Mouse (Mus musculus) cerebellum, postnatal 36 days (tissue): Measurements from ENCODE around the gene Nkd1.

Experiments used
- DNase-seq, 2 experiments: peaks; one replicate each; pipeline ENCODE4 v3.0.0; 2021 to 2022; ENCODE audit warnings: mixed read lengths in 2 of 2

Nkd1 gene

GRCm38 (mm10) chr8:88520985-88521527 lies at the start of gene Nkd1:
Gene Nkd1, plus strand, starts transcription at chr8:88521354.
- DNase-seq = peak; percentile 78 to 90

GRCm38 (mm10) chr8:88481290-88481689 lies 39.9 kb upstream of the Nkd1 start:
- DNase-seq = no peak

- no peak for DNase-seq
These were observed 32.7 kb upstream of the Nkd1 start for GRCm38 (mm10) chr8:88488391-88488829.

GRCm38 (mm10) chr8:88494076-88494475 lies 27.1 kb upstream of the Nkd1 start:
- no peak for DNase-seq

GRCm38 (mm10) chr8:88495071-88495805 lies 25.9 kb upstream of the Nkd1 start:
- peak in 1 of 2 experiments; percentile 7 for DNase-seq

- no peak for DNase-seq
These were observed 19.0 kb upstream of the Nkd1 start for GRCm38 (mm10) chr8:88502143-88502542.

- no peak for DNase-seq
These were observed 14.2 kb upstream of the Nkd1 start for GRCm38 (mm10) chr8:88506981-88507380.

GRCm38 (mm10) chr8:88511061-88511460 lies 10.1 kb upstream of the Nkd1 start:
- no peak for DNase-seq

- DNase-seq = peak; percentile 42 to 52
These were observed 8.9 kb upstream of the Nkd1 start for GRCm38 (mm10) chr8:88512094-88512794.

- no peak for DNase-seq
These were observed 3.1 kb upstream of the Nkd1 start for GRCm38 (mm10) chr8:88518047-88518446.

GRCm38 (mm10) chr8:88520381-88520780 lies 773 bp upstream of the Nkd1 start:
- DNase-seq = peak; percentile 18 to 28

GRCm38 (mm10) chr8:88521541-88522414 lies 624 bp downstream of the Nkd1 start:
- DNase-seq = peak; percentile 19 to 39

GRCm38 (mm10) chr8:88522433-88523030 lies 1.4 kb downstream of the Nkd1 start:
- DNase-seq = peak; percentile 19 to 39

- DNase-seq = no peak
These were observed 2.5 kb downstream of the Nkd1 start for GRCm38 (mm10) chr8:88523621-88524020.

GRCm38 (mm10) chr8:88524132-88524531 lies 3.0 kb downstream of the Nkd1 start:
- DNase-seq = no peak

GRCm38 (mm10) chr8:88524851-88525250 lies 3.7 kb downstream of the Nkd1 start:
- no peak for DNase-seq

- no peak for DNase-seq
These were observed 5.1 kb downstream of the Nkd1 start for GRCm38 (mm10) chr8:88526296-88526695.

GRCm38 (mm10) chr8:88528186-88528585 lies 7.0 kb downstream of the Nkd1 start:
- DNase-seq = no peak

- DNase-seq = no peak
These were observed 8.6 kb downstream of the Nkd1 start for GRCm38 (mm10) chr8:88529798-88530197.

- no peak for DNase-seq
These were observed 15.9 kb downstream of the Nkd1 start for GRCm38 (mm10) chr8:88537081-88537480.

- DNase-seq = no peak
These were observed 17.1 kb downstream of the Nkd1 start for GRCm38 (mm10) chr8:88537998-88538975.
